Mouse (Mus musculus) C2C12 (cell line): Measurements from ENCODE around the gene Mlc1.

ENCODE experiments used
- CTCF ChIP-seq: IDR thresholded peaks from one replicate; pipeline ENCODE4 v1.5.1; 2011; ENCODE audit not compliant: control insufficient read depth, insufficient read depth, insufficient read length
- MAX ChIP-seq: IDR thresholded peaks from one replicate; pipeline ENCODE4 v1.6.1; 2011; ENCODE audit warnings: mild to moderate bottlenecking, control low read depth
- USF1 ChIP-seq: IDR thresholded peaks from one replicate; pipeline ENCODE4 v1.6.1; 2011; ENCODE audit warnings: low read depth, mild to moderate bottlenecking, control low read depth, moderate library complexity

DNA sequence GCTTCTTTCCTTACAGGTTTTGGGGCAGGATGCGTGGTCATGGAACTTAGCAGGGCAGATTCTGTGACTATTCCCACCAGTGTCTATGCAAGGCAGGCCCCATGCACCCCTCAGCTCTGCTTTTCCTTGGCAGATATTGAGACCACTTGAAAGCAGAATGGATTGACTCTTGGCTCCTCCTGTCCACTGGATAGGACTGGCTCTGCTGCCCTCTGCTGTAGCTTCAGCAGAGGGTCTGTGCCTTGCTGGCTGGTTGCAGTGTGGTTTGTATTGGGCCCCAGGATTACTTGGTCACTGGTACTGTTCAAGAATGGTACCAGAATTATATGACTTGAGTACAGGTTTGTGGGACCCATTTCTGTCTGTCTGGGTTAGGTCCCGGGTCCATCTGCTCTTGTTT lies 20.3 kb upstream of the Mlc1 start:
- TF ChIP-seq CTCF (no peak), MAX (no peak), USF1 (no peak)
